Mouse (Mus musculus): ENCODE measurements around the gene Zfp213.
"Not testable (repeated sequence)": the region's sequence is repeated elsewhere in the genome, so short reads cannot be mapped to it uniquely, and the experiment has no call there.

Gene Zfp213

GRCm38 (mm10) chr17:23543983-23544382 is 20.1 kb downstream of the Zfp213 start:
- no peak for DNase-seq (ENCODE audit: low spot score)

GRCm38 (mm10) chr17:23543325-23543724 is 20.7 kb downstream of the Zfp213 start:
- DNase-seq (ENCODE audit: low spot score): no peak

GRCm38 (mm10) chr17:23542835-23543234 is 21.2 kb downstream of the Zfp213 start:
- DNase-seq (ENCODE audit: low spot score): no peak

GRCm38 (mm10) chr17:23542004-23542720 is 21.9 kb downstream of the Zfp213 start:
- DNase-seq (ENCODE audit: low spot score): no peak

GRCm38 (mm10) chr17:23540605-23541475 is 23.2 kb downstream of the Zfp213 start:
- no peak for DNase-seq (ENCODE audit: low spot score)

- no peak for DNase-seq (ENCODE audit: low spot score)
Measured at GRCm38 (mm10) chr17:23540106-23540505, 23.9 kb downstream of the Zfp213 start.

GRCm38 (mm10) chr17:23539608-23540007 is 24.4 kb downstream of the Zfp213 start:
- DNase-seq (ENCODE audit: low spot score): no peak

GRCm38 (mm10) chr17:23538299-23539015 is 25.6 kb downstream of the Zfp213 start:
- DNase-seq (ENCODE audit: low spot score): no peak

- DNase-seq (ENCODE audit: low spot score): no peak
Measured at GRCm38 (mm10) chr17:23537554-23538255, 26.3 kb downstream of the Zfp213 start.

- DNase-seq (ENCODE audit: low spot score): not testable (repeated sequence)
Measured at GRCm38 (mm10) chr17:23535046-23535788, 28.8 kb downstream of the Zfp213 start.

GRCm38 (mm10) chr17:23533591-23534490 is 30.2 kb downstream of the Zfp213 start:
- DNase-seq (ENCODE audit: low spot score): not testable (repeated sequence)

- DNase-seq (ENCODE audit: low spot score): not testable (repeated sequence)
Measured at GRCm38 (mm10) chr17:23531408-23531807, 32.6 kb downstream of the Zfp213 start.

GRCm38 (mm10) chr17:23522941-23523732 is 40.9 kb downstream of the Zfp213 start:
- DNase-seq (ENCODE audit: low spot score): not testable (repeated sequence)

- no peak for DNase-seq (ENCODE audit: low spot score)
Measured at GRCm38 (mm10) chr17:23518701-23519423, 45.2 kb downstream of the Zfp213 start.

All from ovary, adult 18-20 months (tissue).